Mouse (Mus musculus): ENCODE measurements around the gene Chmp1a. TPM values are rescaled to one million over a fixed set of nuclear protein-coding genes. Genes with fewer than 3 reads are reported as not detected.

Gene Chmp1a
- polyA plus RNA-seq, 1 experiment, result 64.1 TPM

- H3K4me3 ChIP-seq (ENCODE audit: low read depth, low read length), result peak overlapping the region; percentile 91
- H3K9ac ChIP-seq (ENCODE audit: low read depth, poor library complexity, severe bottlenecking), result peak overlapping the region; percentile 98
- H3K9me3 ChIP-seq (replicated peaks; ENCODE audit: control insufficient read depth, insufficient read depth, low read length, poor library complexity, severe bottlenecking), result no peaks in the 10 kb centered on the region
- H3K27ac ChIP-seq (ENCODE audit: insufficient read depth, low read length), result no peak overlapping the region
- no peaks in the 10 kb centered on the region for H3K4me1 ChIP-seq (ENCODE audit: control insufficient read depth, insufficient read depth, low read length)
- no peaks in the 10 kb centered on the region for H3K27me3 ChIP-seq (ENCODE audit: control insufficient read depth, insufficient read depth, low read length, poor library complexity, severe bottlenecking)
- H3K36me3 ChIP-seq (ENCODE audit: control insufficient read depth, insufficient read depth, low read length, poor library complexity, severe bottlenecking), result peaks cover 3% of the 10 kb centered on the region
- TF ChIP-seq CTCF (IDR thresholded peaks at IDR 0.05; ENCODE audit: low read depth, low read length) (no peak), POLR2A (IDR thresholded peaks at IDR 0.05; ENCODE audit: insufficient read depth, low read length) (no peak), EP300 (IDR thresholded peaks at IDR 0.05; ENCODE audit: insufficient read depth, low read depth, low read length) (no peak)
Measured at GRCm38 (mm10) chr8:123253451-123254098, 41.0 kb upstream of the Chmp1a start.

- TF ChIP-seq CTCF (IDR thresholded peaks at IDR 0.05; ENCODE audit: low read depth, low read length) (no peak), POLR2A (IDR thresholded peaks at IDR 0.05; ENCODE audit: insufficient read depth, low read length) (no peak), EP300 (IDR thresholded peaks at IDR 0.05; ENCODE audit: insufficient read depth, low read depth, low read length) (no peak)
- Histone ChIP-seq H3K4me3 (ENCODE audit: low read depth, low read length) (no peak overlapping the region), H3K9ac (ENCODE audit: low read depth, poor library complexity, severe bottlenecking) (no peak overlapping the region)
Measured at GRCm38 (mm10) chr8:123252925-123253324, 40.4 kb upstream of the Chmp1a start.

GRCm38 (mm10) chr8:123250940-123251339 lies 38.4 kb upstream of the Chmp1a start:
- TF ChIP-seq POLR2A (IDR thresholded peaks at IDR 0.05; ENCODE audit: insufficient read depth, low read length) (no peak), CTCF (IDR thresholded peaks at IDR 0.05; ENCODE audit: low read depth, low read length) (no peak), EP300 (IDR thresholded peaks at IDR 0.05; ENCODE audit: insufficient read depth, low read depth, low read length) (no peak)
- Histone ChIP-seq H3K9me3 (replicated peaks; ENCODE audit: control insufficient read depth, insufficient read depth, low read length, poor library complexity, severe bottlenecking) (no peaks in the 10 kb centered on the region), H3K9ac (ENCODE audit: low read depth, poor library complexity, severe bottlenecking) (no peak overlapping the region), H3K36me3 (ENCODE audit: control insufficient read depth, insufficient read depth, low read length, poor library complexity, severe bottlenecking) (no peaks in the 10 kb centered on the region), H3K27me3 (ENCODE audit: control insufficient read depth, insufficient read depth, low read length, poor library complexity, severe bottlenecking) (no peaks in the 10 kb centered on the region), H3K27ac (ENCODE audit: insufficient read depth, low read length) (no peak overlapping the region), H3K4me3 (ENCODE audit: low read depth, low read length) (no peak overlapping the region), H3K4me1 (ENCODE audit: control insufficient read depth, insufficient read depth, low read length) (no peaks in the 10 kb centered on the region)

More at GRCm38 (mm10) chr8:123252925-123253324, 40.4 kb upstream of the Chmp1a start:
- Histone ChIP-seq H3K36me3 (ENCODE audit: control insufficient read depth, insufficient read depth, low read length, poor library complexity, severe bottlenecking) (peaks cover 3% of the 10 kb centered on the region), H3K9me3 (replicated peaks; ENCODE audit: control insufficient read depth, insufficient read depth, low read length, poor library complexity, severe bottlenecking) (no peaks in the 10 kb centered on the region), H3K27ac (ENCODE audit: insufficient read depth, low read length) (no peak overlapping the region), H3K27me3 (ENCODE audit: control insufficient read depth, insufficient read depth, low read length, poor library complexity, severe bottlenecking) (no peaks in the 10 kb centered on the region), H3K4me1 (ENCODE audit: control insufficient read depth, insufficient read depth, low read length) (no peaks in the 10 kb centered on the region)

GRCm38 (mm10) chr8:123248596-123248995 lies 36.0 kb upstream of the Chmp1a start:
- no peaks in the 10 kb centered on the region for H3K36me3 ChIP-seq (ENCODE audit: control insufficient read depth, insufficient read depth, low read length, poor library complexity, severe bottlenecking)

GRCm38 (mm10) chr8:123247748-123248147 lies 35.2 kb upstream of the Chmp1a start:
- no peaks in the 10 kb centered on the region for H3K4me1 ChIP-seq (ENCODE audit: control insufficient read depth, insufficient read depth, low read length)
- H3K27me3 ChIP-seq (ENCODE audit: control insufficient read depth, insufficient read depth, low read length, poor library complexity, severe bottlenecking), result no peaks in the 10 kb centered on the region
- no peak overlapping the region for H3K4me3 ChIP-seq (ENCODE audit: low read depth, low read length)
- no peak overlapping the region for H3K27ac ChIP-seq (ENCODE audit: insufficient read depth, low read length)
- no peak overlapping the region for H3K9ac ChIP-seq (ENCODE audit: low read depth, poor library complexity, severe bottlenecking)
- no peaks in the 10 kb centered on the region for H3K9me3 ChIP-seq (replicated peaks; ENCODE audit: control insufficient read depth, insufficient read depth, low read length, poor library complexity, severe bottlenecking)
- no peaks in the 10 kb centered on the region for H3K36me3 ChIP-seq (ENCODE audit: control insufficient read depth, insufficient read depth, low read length, poor library complexity, severe bottlenecking)
- TF ChIP-seq POLR2A (IDR thresholded peaks at IDR 0.05; ENCODE audit: insufficient read depth, low read length), result no peak
- TF ChIP-seq EP300 (IDR thresholded peaks at IDR 0.05; ENCODE audit: insufficient read depth, low read depth, low read length), result no peak
- TF ChIP-seq CTCF (IDR thresholded peaks at IDR 0.05; ENCODE audit: low read depth, low read length), result no peak

More at GRCm38 (mm10) chr8:123248596-123248995, 36.0 kb upstream of the Chmp1a start:
- Histone ChIP-seq H3K27ac (ENCODE audit: insufficient read depth, low read length) (no peak overlapping the region), H3K4me1 (ENCODE audit: control insufficient read depth, insufficient read depth, low read length) (no peaks in the 10 kb centered on the region), H3K27me3 (ENCODE audit: control insufficient read depth, insufficient read depth, low read length, poor library complexity, severe bottlenecking) (no peaks in the 10 kb centered on the region), H3K4me3 (ENCODE audit: low read depth, low read length) (no peak overlapping the region), H3K9ac (ENCODE audit: low read depth, poor library complexity, severe bottlenecking) (no peak overlapping the region), H3K9me3 (replicated peaks; ENCODE audit: control insufficient read depth, insufficient read depth, low read length, poor library complexity, severe bottlenecking) (no peaks in the 10 kb centered on the region)
- TF ChIP-seq POLR2A (IDR thresholded peaks at IDR 0.05; ENCODE audit: insufficient read depth, low read length), result no peak
- TF ChIP-seq EP300 (IDR thresholded peaks at IDR 0.05; ENCODE audit: insufficient read depth, low read depth, low read length), result no peak
- TF ChIP-seq CTCF (IDR thresholded peaks at IDR 0.05; ENCODE audit: low read depth, low read length), result no peak

GRCm38 (mm10) chr8:123245543-123245942 lies 33.0 kb upstream of the Chmp1a start:
- H3K27ac ChIP-seq (ENCODE audit: insufficient read depth, low read length), result no peak overlapping the region
- no peak overlapping the region for H3K4me3 ChIP-seq (ENCODE audit: low read depth, low read length)
- no peak for TF ChIP-seq POLR2A (IDR thresholded peaks at IDR 0.05; ENCODE audit: insufficient read depth, low read length)
- TF ChIP-seq CTCF (IDR thresholded peaks at IDR 0.05; ENCODE audit: low read depth, low read length), result no peak
- TF ChIP-seq EP300 (IDR thresholded peaks at IDR 0.05; ENCODE audit: insufficient read depth, low read depth, low read length), result no peak
- H3K9me3 ChIP-seq (replicated peaks; ENCODE audit: control insufficient read depth, insufficient read depth, low read length, poor library complexity, severe bottlenecking), result no peaks in the 10 kb centered on the region
- H3K9ac ChIP-seq (ENCODE audit: low read depth, poor library complexity, severe bottlenecking), result no peak overlapping the region
- H3K4me1 ChIP-seq (ENCODE audit: control insufficient read depth, insufficient read depth, low read length), result no peaks in the 10 kb centered on the region
- no peaks in the 10 kb centered on the region for H3K27me3 ChIP-seq (ENCODE audit: control insufficient read depth, insufficient read depth, low read length, poor library complexity, severe bottlenecking)
- H3K36me3 ChIP-seq (ENCODE audit: control insufficient read depth, insufficient read depth, low read length, poor library complexity, severe bottlenecking), result no peaks in the 10 kb centered on the region

Measured in ES-Bruce4 (cell line).